Mouse (Mus musculus): ENCODE results near the gene Gimap3. TPM values are rescaled to one million over a fixed set of nuclear protein-coding genes. Genes with fewer than 3 reads are reported as not detected.

The Gimap3 gene
- polyA plus RNA-seq (2015; fragmentation: Nextera tagmentation; extraction: Ambion mirVana) = not detected in 2 replicates

- no peak within 1 kb of the TSS for H3K4me3 ChIP-seq
- WGBS = 85% methylated on average over 3 of the region's 3 CpGs
- no peak within 1 kb of the TSS for H3K4me2 ChIP-seq
- no peak within 1 kb of the TSS for H3K9ac ChIP-seq
- H3K27me3 ChIP-seq = no peaks in the 10 kb centered on the region
- no peaks in the 10 kb centered on the region for H3K9me3 ChIP-seq
- H3K4me1 ChIP-seq = no peaks in the 10 kb centered on the region
- no peak for ATAC-seq (ENCODE audit: insufficient number of reproducible peaks, low FRiP score, low TSS enrichment, low read depth)
- H3K27ac ChIP-seq = no peak within 1 kb of the TSS
- no peaks in the 10 kb centered on the region for H3K36me3 ChIP-seq
Measured at GRCm38 (mm10) chr6:48770696-48771095, at the start of gene Gimap3. Gene Gimap3 (minus strand): TSS chr6:48770851.

DNA sequence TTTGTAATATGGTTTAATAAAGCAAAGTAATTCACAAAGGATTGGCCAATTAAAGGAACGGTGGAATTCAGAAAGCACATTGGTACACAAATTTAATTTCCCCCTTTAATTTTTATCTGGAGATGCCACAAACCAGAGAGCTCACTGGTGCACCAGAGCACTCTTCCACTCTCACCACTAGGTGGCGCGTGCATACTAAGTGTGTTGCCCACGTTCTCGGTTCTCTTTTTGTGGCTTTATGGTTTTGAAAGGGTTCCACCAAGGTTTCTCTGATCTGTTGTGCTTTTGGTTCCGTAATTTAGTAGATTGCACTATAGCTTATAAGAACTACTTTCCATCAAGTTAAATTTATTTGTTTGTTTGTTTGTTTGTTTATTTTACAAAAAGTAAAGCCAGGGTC is 47.2 kb upstream of the Gimap3 start:
- Histone ChIP-seq H3K9ac (no peak overlapping the region), H3K9me3 (no peaks in the 10 kb centered on the region; the same call in 1 of the 2 replicates), H3K27me3 (no peaks in the 10 kb centered on the region), H3K4me1 (no peaks in the 10 kb centered on the region), H3K4me3 (no peak overlapping the region), H3K36me3 (no peaks in the 10 kb centered on the region), H3K27ac (no peak overlapping the region), H3K4me2 (no peak overlapping the region)
- no peak for ATAC-seq (ENCODE audit: insufficient number of reproducible peaks, low FRiP score, low TSS enrichment, low read depth)
- WGBS = 8% methylated on average over 6 of the region's 6 CpGs

DNA sequence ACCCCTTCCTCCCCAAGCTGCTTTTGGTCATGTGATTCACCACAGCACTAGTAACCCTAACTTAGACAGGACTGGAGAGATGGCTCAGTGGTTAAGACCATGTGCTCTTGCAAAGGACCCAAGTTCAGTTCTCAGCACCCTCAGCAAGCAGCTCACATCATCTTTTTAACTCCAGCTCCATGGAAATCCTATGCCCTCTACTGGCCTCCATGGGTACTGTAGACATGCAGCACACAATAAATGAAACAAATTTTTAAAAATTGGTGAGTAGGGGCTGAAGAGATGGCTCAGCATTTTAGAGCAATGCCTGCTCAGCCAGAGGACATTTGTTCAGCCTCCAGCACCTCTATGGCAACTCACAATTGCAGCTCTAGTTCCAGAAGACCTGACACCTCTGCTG is 44.4 kb upstream of the Gimap3 start:
- no peak for ATAC-seq (ENCODE audit: insufficient number of reproducible peaks, low FRiP score, low TSS enrichment, low read depth)
- Histone ChIP-seq H3K4me1 (no peaks in the 10 kb centered on the region), H3K4me2 (no peak overlapping the region)

GRCm38 (mm10) chr6:48809494-48810219 is 39.0 kb upstream of the Gimap3 start:
- Histone ChIP-seq H3K4me3 (no peak overlapping the region), H3K4me2 (no peak overlapping the region), H3K9ac (no peak overlapping the region), H3K27ac (no peak overlapping the region), H3K27me3 (no peaks in the 10 kb centered on the region), H3K4me1 (no peaks in the 10 kb centered on the region), H3K36me3 (no peaks in the 10 kb centered on the region), H3K9me3 (no peaks in the 10 kb centered on the region)
- no peak for ATAC-seq (ENCODE audit: insufficient number of reproducible peaks, low FRiP score, low TSS enrichment, low read depth)
- WGBS = 63% methylated on average over 3 of the region's 3 CpGs

More for the DNA sequence above, 44.4 kb upstream of the Gimap3 start:
- no peak overlapping the region for H3K9ac ChIP-seq
- H3K27me3 ChIP-seq = no peaks in the 10 kb centered on the region
- no peaks in the 10 kb centered on the region for H3K36me3 ChIP-seq
- no peak overlapping the region for H3K27ac ChIP-seq
- H3K4me3 ChIP-seq = no peak overlapping the region
- H3K9me3 ChIP-seq = no peaks in the 10 kb centered on the region; the same call in 1 of the 2 replicates

GRCm38 (mm10) chr6:48806746-48807145 is 36.1 kb upstream of the Gimap3 start:
- no peak overlapping the region for H3K4me3 ChIP-seq
- no peak overlapping the region for H3K9ac ChIP-seq
- H3K36me3 ChIP-seq = no peaks in the 10 kb centered on the region
- WGBS = 86% methylated on average over 3 of the region's 3 CpGs
- H3K4me1 ChIP-seq = no peaks in the 10 kb centered on the region
- H3K27me3 ChIP-seq = no peaks in the 10 kb centered on the region
- no peaks in the 10 kb centered on the region for H3K9me3 ChIP-seq
- no peak overlapping the region for H3K27ac ChIP-seq
- H3K4me2 ChIP-seq = no peak overlapping the region
- no peak for ATAC-seq (ENCODE audit: insufficient number of reproducible peaks, low FRiP score, low TSS enrichment, low read depth)

GRCm38 (mm10) chr6:48804346-48804745 is 33.7 kb upstream of the Gimap3 start:
- no peak for ATAC-seq (ENCODE audit: insufficient number of reproducible peaks, low FRiP score, low TSS enrichment, low read depth)
- no peaks in the 10 kb centered on the region for H3K4me1 ChIP-seq
- H3K9ac ChIP-seq = no peak overlapping the region
- no peak overlapping the region for H3K4me2 ChIP-seq
- no peaks in the 10 kb centered on the region for H3K9me3 ChIP-seq
- H3K27me3 ChIP-seq = no peaks in the 10 kb centered on the region
- WGBS = 83% methylated on average over 5 of the region's 5 CpGs
- H3K36me3 ChIP-seq = no peaks in the 10 kb centered on the region
- H3K27ac ChIP-seq = no peak overlapping the region
- H3K4me3 ChIP-seq = no peak overlapping the region

GRCm38 (mm10) chr6:48803406-48804051 is 32.9 kb upstream of the Gimap3 start:
- Histone ChIP-seq H3K27me3 (no peaks in the 10 kb centered on the region), H3K4me2 (no peak overlapping the region), H3K4me1 (no peaks in the 10 kb centered on the region), H3K36me3 (no peaks in the 10 kb centered on the region), H3K4me3 (no peak overlapping the region), H3K9me3 (no peaks in the 10 kb centered on the region), H3K27ac (no peak overlapping the region), H3K9ac (no peak overlapping the region)
- no peak for ATAC-seq (ENCODE audit: insufficient number of reproducible peaks, low FRiP score, low TSS enrichment, low read depth)

- Histone ChIP-seq H3K36me3 (no peaks in the 10 kb centered on the region), H3K9ac (no peak overlapping the region), H3K4me1 (no peaks in the 10 kb centered on the region), H3K4me3 (no peak overlapping the region), H3K27me3 (no peaks in the 10 kb centered on the region), H3K4me2 (no peak overlapping the region), H3K27ac (no peak overlapping the region), H3K9me3 (no peaks in the 10 kb centered on the region)
- ATAC-seq (ENCODE audit: insufficient number of reproducible peaks, low FRiP score, low TSS enrichment, low read depth) = no peak
- WGBS = 83% methylated on average over 1 of the region's 1 CpGs
Measured at GRCm38 (mm10) chr6:48801897-48802296, 31.2 kb upstream of the Gimap3 start.

DNA sequence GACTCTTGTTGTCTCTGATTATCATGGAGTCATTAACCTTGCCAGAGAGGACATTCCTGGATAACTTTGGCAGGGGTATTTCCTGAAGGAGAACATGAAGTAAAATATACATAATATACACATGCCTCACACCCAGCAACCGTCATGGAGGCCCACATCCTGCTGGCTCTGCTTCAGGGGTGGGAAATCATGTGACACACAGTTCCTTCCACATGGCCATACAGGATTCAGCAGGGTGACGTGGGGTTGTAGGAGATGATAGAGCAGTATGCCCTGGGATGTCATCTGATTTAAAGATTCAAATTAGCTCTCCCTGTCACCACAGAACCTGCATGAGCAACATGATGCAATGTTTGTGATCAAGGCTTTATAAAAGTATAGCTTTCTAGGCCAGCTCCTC is 17.2 kb upstream of the Gimap3 start:
- Histone ChIP-seq H3K4me1 (no peaks in the 10 kb centered on the region), H3K4me3 (no peak overlapping the region)
- WGBS = 81% methylated on average over 2 of the region's 2 CpGs

DNA sequence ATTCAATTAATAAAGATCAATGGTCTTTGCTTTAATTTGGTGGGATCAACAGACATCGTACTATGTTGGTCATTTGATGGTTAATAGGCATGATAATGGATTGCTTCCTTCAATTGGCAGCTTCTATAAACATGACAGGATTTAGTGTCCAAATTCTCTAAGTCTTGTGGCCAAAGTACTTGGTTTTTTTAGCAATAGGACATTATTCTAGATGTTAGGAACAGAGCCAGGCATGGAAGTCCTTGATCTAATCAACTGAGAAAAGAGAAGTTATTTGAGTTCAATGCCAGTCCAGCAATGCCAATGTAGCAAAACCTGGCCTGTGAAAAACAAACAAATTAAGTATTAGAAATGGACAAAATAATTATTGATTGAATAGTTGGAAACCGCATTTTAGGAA is 14.9 kb upstream of the Gimap3 start:
- Histone ChIP-seq H3K4me2 (no peak overlapping the region), H3K4me3 (no peak overlapping the region), H3K27ac (no peak overlapping the region), H3K27me3 (no peaks in the 10 kb centered on the region), H3K36me3 (no peaks in the 10 kb centered on the region), H3K9me3 (no peaks in the 10 kb centered on the region), H3K9ac (no peak overlapping the region), H3K4me1 (no peaks in the 10 kb centered on the region)
- WGBS = 65% methylated on average over 2 of the region's 2 CpGs
- no peak for ATAC-seq (ENCODE audit: insufficient number of reproducible peaks, low FRiP score, low TSS enrichment, low read depth)

More for the DNA sequence above, 17.2 kb upstream of the Gimap3 start:
- no peaks in the 10 kb centered on the region for H3K27me3 ChIP-seq
- no peaks in the 10 kb centered on the region for H3K36me3 ChIP-seq
- no peak for ATAC-seq (ENCODE audit: insufficient number of reproducible peaks, low FRiP score, low TSS enrichment, low read depth)
- H3K4me2 ChIP-seq = no peak overlapping the region
- no peak overlapping the region for H3K27ac ChIP-seq
- no peaks in the 10 kb centered on the region for H3K9me3 ChIP-seq
- H3K9ac ChIP-seq = no peak overlapping the region

DNA sequence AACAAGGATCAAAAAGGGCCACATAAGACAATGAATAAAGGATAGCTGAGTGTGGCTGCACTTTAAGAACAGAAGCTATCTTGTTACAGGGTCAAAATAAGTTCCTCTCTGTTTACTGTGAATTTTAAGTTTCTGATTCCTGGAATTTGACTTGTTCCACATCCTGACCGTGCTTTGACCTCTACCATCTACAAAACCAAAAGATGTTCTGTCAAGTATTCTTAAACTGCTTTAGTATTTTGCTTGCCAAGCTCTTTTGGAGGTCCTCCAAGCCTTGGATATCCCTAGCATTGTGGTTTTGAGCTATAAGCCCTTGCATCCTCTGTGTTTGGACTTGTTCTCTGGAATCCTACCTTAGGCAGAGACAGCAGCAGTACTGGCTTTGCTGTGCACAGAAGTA is 14.5 kb upstream of the Gimap3 start:
- ATAC-seq (ENCODE audit: insufficient number of reproducible peaks, low FRiP score, low TSS enrichment, low read depth) = no peak
- 58% methylated on average over 1 of the region's 1 CpGs for WGBS
- H3K9me3 ChIP-seq = no peaks in the 10 kb centered on the region
- no peak overlapping the region for H3K27ac ChIP-seq
- no peak overlapping the region for H3K4me2 ChIP-seq
- no peaks in the 10 kb centered on the region for H3K27me3 ChIP-seq
- H3K4me1 ChIP-seq = no peaks in the 10 kb centered on the region
- no peak overlapping the region for H3K9ac ChIP-seq
- H3K36me3 ChIP-seq = no peaks in the 10 kb centered on the region
- no peak overlapping the region for H3K4me3 ChIP-seq

- H3K4me3 ChIP-seq = no peak overlapping the region
- WGBS = 87% methylated on average over 1 of the region's 1 CpGs
- H3K27ac ChIP-seq = no peak overlapping the region
- ATAC-seq (ENCODE audit: insufficient number of reproducible peaks, low FRiP score, low TSS enrichment, low read depth) = no peak
- no peaks in the 10 kb centered on the region for H3K36me3 ChIP-seq
- H3K27me3 ChIP-seq = no peaks in the 10 kb centered on the region
- H3K4me2 ChIP-seq = no peak overlapping the region
- no peaks in the 10 kb centered on the region for H3K9me3 ChIP-seq
- no peak overlapping the region for H3K9ac ChIP-seq
- no peaks in the 10 kb centered on the region for H3K4me1 ChIP-seq
Measured at GRCm38 (mm10) chr6:48784406-48784805, 13.8 kb upstream of the Gimap3 start.

All from limb, embryonic 15.5 days (tissue).